ENCODE assay signal across 9 mouse cellular contexts in genomic region chr10:56468537-56468936, GRCm38 (mm10).
A peak's percentile ranks its signal among the peaks of the same experiment; 100 is the strongest.
DNase-seq lines count a peak whose midpoint lies in the region; ATAC-seq and TF ChIP-seq lines count a peak whose summit lies in the region.
"Had no signal": no experiment of that assay in that cellular context is flagged by ENCODE, and none has a peak within 500 bp of the region (broad histone marks: within the 10 kb centered on the region; RNA-seq: fewer than 3 reads in every experiment).

No protein-coding gene starts in this region.

- no peaks in the 10 kb centered on the region for H3K27me3 ChIP-seq in lung, embryonic 14.5 days (ENCODE audit: insufficient read depth, low read length)
- no peaks in the 10 kb centered on the region for H3K27me3 ChIP-seq in embryonic facial prominence, embryonic 14.5 days (replicated peaks; ENCODE audit: control insufficient read depth, insufficient read depth, low read length)
- no peaks in the 10 kb centered on the region for H3K27me3 ChIP-seq in intestine, embryonic 15.5 days (replicated peaks)
- H3K27me3 ChIP-seq: Patski had no signal

- peak; percentile 74 for DNase-seq in lung, embryonic 14.5 days
- DNase-seq in lung, adult 18-20 months, result no peak
- peak; percentile 59 for DNase-seq in embryonic facial prominence, embryonic 14.5 days (ENCODE audit: low spot score)
- DNase-seq in skeletal muscle tissue, adult 2 months (ENCODE audit: low read depth, low spot score), result peak; percentile 18
- DNase-seq in cerebellum, postnatal 36 days, result no peak
- DNase-seq in right cerebral cortex, adult 18-20 months, result no peak

- TF ChIP-seq CTCF in lung, embryonic 14.5 days (IDR thresholded peaks at IDR 0.05; ENCODE audit: low read depth), result no peak

- peak; percentile 78 for ATAC-seq in lung, embryonic 14.5 days (ENCODE audit: insufficient read depth)
- ATAC-seq in embryonic facial prominence, embryonic 14.5 days (ENCODE audit: low read depth), result peak; percentile 44
- no peak for ATAC-seq in intestine, embryonic 15.5 days
- no peak for ATAC-seq in cerebellum, adult (ENCODE audit: insufficient number of reproducible peaks, low FRiP score, low TSS enrichment)

- H3K27ac ChIP-seq in lung, embryonic 14.5 days (ENCODE audit: low read depth), result peak overlapping the region; percentile 79; the same call in 1 of the 2 replicates
- H3K27ac ChIP-seq in embryonic facial prominence, embryonic 14.5 days (replicated peaks; ENCODE audit: low read depth, low read length), result peak overlapping the region; percentile 90
- no peak overlapping the region for H3K27ac ChIP-seq in intestine, embryonic 15.5 days

- no peak overlapping the region for H3K9ac ChIP-seq in lung, embryonic 14.5 days
- no peak overlapping the region for H3K9ac ChIP-seq in embryonic facial prominence, embryonic 14.5 days (ENCODE audit: low read depth, low read length)
- H3K9ac ChIP-seq in intestine, embryonic 15.5 days, result no peak overlapping the region

- 7% methylated on average over 6 of the region's 6 CpGs for WGBS in lung, embryonic 14.5 days
- WGBS in embryonic facial prominence, embryonic 14.5 days, result 22% methylated on average over 6 of the region's 6 CpGs
- 18% methylated on average over 6 of the region's 6 CpGs for WGBS in intestine, embryonic 15.5 days

- no peaks in the 10 kb centered on the region for H3K36me3 ChIP-seq in lung, embryonic 14.5 days (ENCODE audit: insufficient read depth)
- H3K36me3 ChIP-seq in embryonic facial prominence, embryonic 14.5 days (ENCODE audit: control insufficient read depth, insufficient read depth, low read length), result no peaks in the 10 kb centered on the region
- no peaks in the 10 kb centered on the region for H3K36me3 ChIP-seq in intestine, embryonic 15.5 days

- H3K4me3 ChIP-seq in lung, embryonic 14.5 days (ENCODE audit: low read depth, low read length), result 0 out of 2 replicates have a peak overlapping the region, but pooled peaks have one; percentile 26
- H3K4me3 ChIP-seq in embryonic facial prominence, embryonic 14.5 days (ENCODE audit: low read depth, low read length), result no peak overlapping the region; the same call in 1 of the 2 replicates
- no peak overlapping the region for H3K4me3 ChIP-seq in intestine, embryonic 15.5 days (replicated peaks)

- no peaks in the 10 kb centered on the region for H3K4me1 ChIP-seq in lung, embryonic 14.5 days (ENCODE audit: insufficient read depth)
- 0 out of 2 replicates have a peak, but pooled peaks cover 3% of the 10 kb centered on the region for H3K4me1 ChIP-seq in embryonic facial prominence, embryonic 14.5 days (ENCODE audit: control insufficient read depth, insufficient read depth, low read length)
- H3K4me1 ChIP-seq in intestine, embryonic 15.5 days (replicated peaks), result no peaks in the 10 kb centered on the region

- no peaks in the 10 kb centered on the region for H3K9me3 ChIP-seq in lung, embryonic 14.5 days (ENCODE audit: low read depth, low read length)
- H3K9me3 ChIP-seq in embryonic facial prominence, embryonic 14.5 days (ENCODE audit: control insufficient read depth, low read length), result no peaks in the 10 kb centered on the region
- H3K9me3 ChIP-seq in intestine, embryonic 15.5 days, result no peaks in the 10 kb centered on the region

- H3K4me2 ChIP-seq in lung, embryonic 14.5 days, result peak overlapping the region; percentile 58
- peak overlapping the region; percentile 54 for H3K4me2 ChIP-seq in embryonic facial prominence, embryonic 14.5 days (ENCODE audit: low read depth, low read length)
- H3K4me2 ChIP-seq in intestine, embryonic 15.5 days (replicated peaks), result peak overlapping the region; percentile 49

Comparison
In these comparisons a context has a peak if more than half of its experiments do, and no peak if none do; other contexts are left out.
1. DNase-seq: peak in lung, embryonic 14.5 days (single experiment), embryonic facial prominence, embryonic 14.5 days (single experiment) and skeletal muscle tissue, adult 2 months (single experiment); none in lung, adult 18-20 months (0 of 2), cerebellum, postnatal 36 days (0 of 2) and right cerebral cortex, adult 18-20 months (single experiment).
2. ATAC-seq: peak in lung, embryonic 14.5 days (single experiment) and embryonic facial prominence, embryonic 14.5 days (single experiment); none in intestine, embryonic 15.5 days (single experiment) and cerebellum, adult (single experiment).
3. Peak in every context shown above with its lines, with median percentiles within 50 percentile points of each other: H3K4me2 ChIP-seq.